Mouse (Mus musculus) hindbrain, embryonic 14.5 days (tissue): ENCODE results near the gene Chst4. TPM values are rescaled to one million over a fixed set of nuclear protein-coding genes. Genes with fewer than 3 reads are reported as not detected.
"Not testable (repeated sequence)": the region's sequence is repeated elsewhere in the genome, so short reads cannot be mapped to it uniquely, and the experiment has no call there.

Source experiments
- ATAC-seq: fragments of 200-750 bp; cut with Nextera tagmentation; 2 replicates; pipeline ENCODE4 v1.8.0; 2017; ENCODE audit warnings: moderate number of reproducible peaks, mild to moderate bottlenecking, moderate TSS enrichment, moderate library complexity; ENCODE audit not compliant: low FRiP score
- DNase-seq: peaks from one replicate; pipeline ENCODE4 v3.0.0-alpha.2; 2015; ENCODE audit warnings: low spot score
- H3K27ac ChIP-seq: fragments of 300-500 bp; sonication (generic); 2 replicates; pipeline ENCODE4 v1.5.1; 2014; ENCODE audit warnings: mild to moderate bottlenecking, moderate library complexity
- H3K27me3 ChIP-seq: fragments of 300-500 bp; sonication (generic); 2 replicates; pipeline ENCODE4 v1.6.1; 2014; ENCODE audit warnings: mild to moderate bottlenecking, low read length, mixed read lengths; ENCODE audit not compliant: control insufficient read depth, insufficient read depth
- H3K36me3 ChIP-seq: fragments of 300-500 bp; sonication (generic); replicated peaks from 2 replicates; pipeline ENCODE4 v1.6.1; 2014; ENCODE audit not compliant: control insufficient read depth, insufficient read depth
- H3K4me1 ChIP-seq: fragments of 300-500 bp; sonication (generic); replicated peaks from 2 replicates; pipeline ENCODE4 v1.6.1; 2014; ENCODE audit warnings: antibody characterized with exemption, low read length, mixed read lengths; ENCODE audit not compliant: control insufficient read depth, insufficient read depth
- H3K4me2 ChIP-seq: fragments of 300-500 bp; sonication (generic); replicated peaks from 2 replicates; pipeline ENCODE4 v1.6.1; 2014; ENCODE audit warnings: mild to moderate bottlenecking, moderate library complexity
- H3K4me3 ChIP-seq: fragments of 300-500 bp; sonication (generic); replicated peaks from 2 replicates; pipeline ENCODE4 v1.5.1; 2014; ENCODE audit warnings: mild to moderate bottlenecking, low read length
- H3K9ac ChIP-seq: fragments of 300-500 bp; sonication (generic); 2 replicates; pipeline ENCODE4 v1.6.1; 2014
- H3K9me3 ChIP-seq: fragments of 300-500 bp; sonication (generic); 2 replicates; pipeline ENCODE4 v1.6.1; 2016; ENCODE audit warnings: low read length; ENCODE audit not compliant: control insufficient read depth
- WGBS: fragments of 180-500 bp; shearing (Covaris S2); extraction: QIAGEN DNeasy Blood & Tissue Kit; methylation state at CpG from one replicate; pipeline ENCODE4 v1.1.7; 2014; 5-methylcytosine and 5-hydroxymethylcytosine counted together
- polyA plus RNA-seq: library from polyadenylated mRNA; unstranded; fragments of >200 nt; fragmentation: Nextera tagmentation; extraction: Ambion mirVana; gene quantifications from 2 replicates; pipeline ENCODE4 v1.2.1, GENCODE M21; 2014

Gene Chst4
- polyA plus RNA-seq, 1 experiment from 2014 or later, result not detected

GRCm38 (mm10) chr8:110058207-110058606 is 18.7 kb upstream of the Chst4 start:
- Histone ChIP-seq H3K4me2 (no peak overlapping the region), H3K9ac (no peak overlapping the region), H3K27me3 (no peaks in the 10 kb centered on the region), H3K27ac (no peak overlapping the region), H3K4me3 (no peak overlapping the region), H3K36me3 (no peaks in the 10 kb centered on the region), H3K9me3 (no peaks in the 10 kb centered on the region), H3K4me1 (no peaks in the 10 kb centered on the region)
- 69% methylated on average over 8 of the region's 8 CpGs for WGBS
- DNase-seq (no peak), ATAC-seq (no peak)

GRCm38 (mm10) chr8:110051208-110051607 is 11.7 kb upstream of the Chst4 start:
- Histone ChIP-seq H3K36me3 (no peaks in the 10 kb centered on the region), H3K4me2 (no peak overlapping the region), H3K4me1 (no peaks in the 10 kb centered on the region), H3K9me3 (no peaks in the 10 kb centered on the region), H3K27me3 (no peaks in the 10 kb centered on the region), H3K4me3 (no peak overlapping the region), H3K27ac (no peak overlapping the region), H3K9ac (no peak overlapping the region)
- WGBS, result 83% methylated on average over 6 of the region's 6 CpGs
- DNase-seq, result no peak
- no peak for ATAC-seq

GRCm38 (mm10) chr8:110040509-110040908 is 969 bp upstream of the Chst4 start:
- Histone ChIP-seq H3K4me1 (no peaks in the 10 kb centered on the region), H3K4me3 (no peak overlapping the region), H3K9ac (no peak overlapping the region), H3K4me2 (no peak overlapping the region), H3K9me3 (no peaks in the 10 kb centered on the region), H3K27me3 (no peaks in the 10 kb centered on the region), H3K27ac (no peak overlapping the region), H3K36me3 (no peaks in the 10 kb centered on the region)
- 89% methylated on average over 4 of the region's 4 CpGs for WGBS
- no peak for DNase-seq
- ATAC-seq, result no peak

- Histone ChIP-seq H3K4me2 (no peak overlapping the region), H3K27me3 (no peaks in the 10 kb centered on the region), H3K9me3 (no peaks in the 10 kb centered on the region), H3K4me3 (no peak overlapping the region), H3K36me3 (no peaks in the 10 kb centered on the region), H3K27ac (no peak overlapping the region), H3K9ac (no peak overlapping the region), H3K4me1 (no peaks in the 10 kb centered on the region)
- DNase-seq, result no peak
- 41% methylated on average over 7 of the region's 7 CpGs for WGBS
- ATAC-seq, result no peak
Measured at GRCm38 (mm10) chr8:110039216-110039615, 324 bp downstream of the Chst4 start.

- DNase-seq, result no peak
- H3K4me2 ChIP-seq, result no peak overlapping the region
- no peaks in the 10 kb centered on the region for H3K36me3 ChIP-seq
- no peaks in the 10 kb centered on the region for H3K27me3 ChIP-seq
- no peaks in the 10 kb centered on the region for H3K4me1 ChIP-seq
- no peak overlapping the region for H3K27ac ChIP-seq
- WGBS, result 67% methylated on average over 2 of the region's 2 CpGs
- H3K9ac ChIP-seq, result no peak overlapping the region
- no peak overlapping the region for H3K4me3 ChIP-seq
- ATAC-seq, result no peak
- H3K9me3 ChIP-seq, result no peaks in the 10 kb centered on the region
Measured at GRCm38 (mm10) chr8:110036156-110036555, 3.4 kb downstream of the Chst4 start.

GRCm38 (mm10) chr8:110034331-110034730 is 5.2 kb downstream of the Chst4 start:
- Histone ChIP-seq H3K27ac (no peak overlapping the region), H3K36me3 (no peaks in the 10 kb centered on the region), H3K4me1 (no peaks in the 10 kb centered on the region), H3K9ac (no peak overlapping the region), H3K9me3 (no peaks in the 10 kb centered on the region), H3K4me3 (no peak overlapping the region), H3K4me2 (no peak overlapping the region), H3K27me3 (no peaks in the 10 kb centered on the region)
- WGBS, result 53% methylated on average over 4 of the region's 4 CpGs
- no peak for ATAC-seq
- DNase-seq, result no peak

- H3K27ac ChIP-seq, H3K36me3 ChIP-seq, ATAC-seq, DNase-seq, H3K9me3 ChIP-seq, H3K4me1 ChIP-seq, H3K9ac ChIP-seq, H3K4me3 ChIP-seq, H3K4me2 ChIP-seq, H3K27me3 ChIP-seq: not testable (repeated sequence)
- 34% methylated on average over 8 of the region's 8 CpGs for WGBS
Measured at GRCm38 (mm10) chr8:110033771-110034170, 5.8 kb downstream of the Chst4 start.

- no peaks in the 10 kb centered on the region for H3K27me3 ChIP-seq
- no peak overlapping the region for H3K4me2 ChIP-seq
- H3K9me3 ChIP-seq, result no peaks in the 10 kb centered on the region
- 93% methylated on average over 10 of the region's 10 CpGs for WGBS
- ATAC-seq (no peak), DNase-seq (no peak)
- no peaks in the 10 kb centered on the region for H3K36me3 ChIP-seq
- no peak overlapping the region for H3K4me3 ChIP-seq
- no peaks in the 10 kb centered on the region for H3K4me1 ChIP-seq
- H3K9ac ChIP-seq, result no peak overlapping the region
- no peak overlapping the region for H3K27ac ChIP-seq
Measured at GRCm38 (mm10) chr8:110022768-110023344, 16.7 kb downstream of the Chst4 start.

GRCm38 (mm10) chr8:110022081-110022480 is 17.5 kb downstream of the Chst4 start:
- WGBS, result 57% methylated on average over 6 of the region's 6 CpGs
- Histone ChIP-seq H3K27ac (no peak overlapping the region), H3K4me1 (no peaks in the 10 kb centered on the region), H3K4me2 (no peak overlapping the region), H3K27me3 (no peaks in the 10 kb centered on the region), H3K9ac (no peak overlapping the region), H3K4me3 (no peak overlapping the region), H3K9me3 (no peaks in the 10 kb centered on the region), H3K36me3 (no peaks in the 10 kb centered on the region)
- no peak for ATAC-seq
- DNase-seq, result no peak

- WGBS, result 38% methylated on average over 5 of the region's 5 CpGs
- Histone ChIP-seq H3K4me3 (no peak overlapping the region), H3K27me3 (no peaks in the 10 kb centered on the region), H3K36me3 (no peaks in the 10 kb centered on the region), H3K27ac (no peak overlapping the region), H3K4me1 (peaks cover 6% of the 10 kb centered on the region; the same call in 1 of the 2 replicates), H3K9ac (no peak overlapping the region), H3K4me2 (no peak overlapping the region), H3K9me3 (no peaks in the 10 kb centered on the region)
- DNase-seq, result peak; percentile 61
- ATAC-seq, result no peak
Measured at GRCm38 (mm10) chr8:110010868-110011267, 28.7 kb downstream of the Chst4 start.
